10 mouse cellular contexts compared by ENCODE assay signal in the genomic region with DNA sequence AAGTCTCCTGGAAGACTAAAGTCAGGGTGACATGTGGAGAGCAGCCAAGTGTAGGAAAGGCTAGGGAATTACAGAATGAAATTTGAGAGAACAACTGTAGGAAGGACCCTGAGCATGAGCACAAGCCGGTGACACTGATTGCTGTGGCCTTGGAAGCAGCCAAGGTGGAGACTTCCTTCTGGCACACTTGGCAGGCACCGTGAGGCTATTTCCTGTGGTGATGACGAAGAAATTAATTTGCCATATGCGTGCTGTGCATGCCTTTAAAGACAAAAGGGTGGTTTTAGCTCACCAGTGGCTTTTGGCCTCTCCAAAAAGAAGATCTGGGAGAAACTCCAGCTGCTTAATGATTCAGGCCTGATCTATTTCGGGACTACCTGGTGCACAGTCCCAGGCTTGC. TPM values are rescaled to one million over a fixed set of nuclear protein-coding genes. Genes with fewer than 3 reads are reported as not detected.
DNase-seq lines count a peak whose midpoint lies in the region; ATAC-seq and TF ChIP-seq lines count a peak whose summit lies in the region.
"Had no signal": no experiment of that assay in that cellular context is flagged by ENCODE, and none has a peak within 500 bp of the region (broad histone marks: within the 10 kb centered on the region; RNA-seq: fewer than 3 reads in every experiment).

No protein-coding gene starts in this region.

- no peak overlapping the region for H3K9ac ChIP-seq in heart, embryonic 12.5 days
- H3K9ac ChIP-seq in lung, embryonic 14.5 days: no peak overlapping the region
- no peak overlapping the region for H3K9ac ChIP-seq in limb, embryonic 15.5 days
- H3K9ac ChIP-seq: liver, embryonic 14.5 days had no signal

- 59% methylated on average over 5 of the region's 5 CpGs for WGBS in heart, embryonic 12.5 days
- WGBS in lung, embryonic 14.5 days: 50% methylated on average over 5 of the region's 5 CpGs
- whole genome bisulfite sequencing in limb, embryonic 15.5 days: 45% methylated on average over 5 of the region's 5 CpGs

- no peak for TF ChIP-seq CTCF in lung, embryonic 14.5 days (IDR thresholded peaks at IDR 0.05; ENCODE audit: low read depth)

- no peaks in the 10 kb centered on the region for H3K36me3 ChIP-seq in heart, embryonic 12.5 days
- H3K36me3 ChIP-seq in lung, embryonic 14.5 days (ENCODE audit: insufficient read depth): no peaks in the 10 kb centered on the region
- H3K36me3 ChIP-seq in limb, embryonic 15.5 days: no peaks in the 10 kb centered on the region
- H3K36me3 ChIP-seq: midbrain, embryonic 10.5 days had no signal

- peak; percentile 98 for DNase-seq in heart, adult 11 months
- peak; percentile 60 for DNase-seq in lung, embryonic 14.5 days
- no peak for DNase-seq in lung, postnatal 14 days
- peak; percentile 72 to 85 for DNase-seq in heart, adult 9 months (ENCODE audit: low spot score in 2 of 2)
- DNase-seq in embryo, embryonic 9.5 days (ENCODE audit: extremely low spot score): no peak

- H3K4me3 ChIP-seq in heart, embryonic 12.5 days: no peak overlapping the region
- no peak overlapping the region for H3K4me3 ChIP-seq in lung, embryonic 14.5 days (ENCODE audit: low read depth, low read length)
- H3K4me3 ChIP-seq in limb, embryonic 15.5 days: no peak overlapping the region
- H3K4me3 ChIP-seq: midbrain, embryonic 10.5 days had no signal

- H3K4me1 ChIP-seq in heart, embryonic 12.5 days (replicated peaks): peaks cover 17% of the 10 kb centered on the region
- peaks cover 7% of the 10 kb centered on the region; the same call in 1 of the 2 replicates for H3K4me1 ChIP-seq in lung, embryonic 14.5 days (ENCODE audit: insufficient read depth)
- H3K4me1 ChIP-seq in limb, embryonic 15.5 days: 0 out of 2 replicates have a peak, but pooled peaks cover 6% of the 10 kb centered on the region

- H3K27ac ChIP-seq in heart, embryonic 12.5 days (ENCODE audit: poor library complexity, severe bottlenecking): no peak overlapping the region
- no peak overlapping the region; the same call in 1 of the 2 replicates for H3K27ac ChIP-seq in lung, embryonic 14.5 days (ENCODE audit: low read depth)
- peak overlapping the region; percentile 8; the same call in 1 of the 2 replicates for H3K27ac ChIP-seq in limb, embryonic 15.5 days
- H3K27ac ChIP-seq: liver, embryonic 14.5 days; midbrain, embryonic 10.5 days had no signal

- ATAC-seq in heart, embryonic 12.5 days (ENCODE audit: insufficient number of reproducible peaks, low FRiP score): no peak
- ATAC-seq in lung, embryonic 14.5 days (ENCODE audit: insufficient read depth): peak; percentile 47; the same call in 1 of the 2 replicates
- ATAC-seq in limb, embryonic 15.5 days (ENCODE audit: insufficient number of reproducible peaks, low FRiP score, low TSS enrichment, low read depth): no peak
- ATAC-seq: forebrain, embryonic 14.5 days had no signal

- H3K9me3 ChIP-seq in heart, embryonic 12.5 days (replicated peaks): 0 out of 2 replicates have a peak, but pooled peaks cover 3% of the 10 kb centered on the region
- H3K9me3 ChIP-seq in lung, embryonic 14.5 days (ENCODE audit: low read depth, low read length): no peaks in the 10 kb centered on the region
- no peaks in the 10 kb centered on the region for H3K9me3 ChIP-seq in limb, embryonic 15.5 days
- H3K9me3 ChIP-seq: midbrain, embryonic 10.5 days had no signal

- H3K27me3 ChIP-seq in heart, embryonic 12.5 days (replicated peaks): no peaks in the 10 kb centered on the region
- no peaks in the 10 kb centered on the region for H3K27me3 ChIP-seq in lung, embryonic 14.5 days (ENCODE audit: insufficient read depth, low read length)
- H3K27me3 ChIP-seq in limb, embryonic 15.5 days: no peaks in the 10 kb centered on the region

- no peak overlapping the region for H3K4me2 ChIP-seq in heart, embryonic 12.5 days
- H3K4me2 ChIP-seq in lung, embryonic 14.5 days: no peak overlapping the region
- H3K4me2 ChIP-seq in limb, embryonic 15.5 days: no peak overlapping the region

RNA-seq across cellular contexts. Expression of a gene that starts 55.4 kb away (rescaled TPM):
- polyA plus RNA-seq in heart, embryonic 12.5 days (2016; fragmentation: Nextera tagmentation; extraction: Ambion mirVana): 3.9 and 4.0 TPM in 2 replicates
- 5.2 and 5.4 TPM in 2 replicates for polyA plus RNA-seq in lung, embryonic 14.5 days (2014; fragmentation: Nextera tagmentation; extraction: Ambion mirVana)
- 5.7 and 6.1 TPM in 2 replicates for polyA plus RNA-seq in limb, embryonic 15.5 days (2015; fragmentation: Nextera tagmentation; extraction: Ambion mirVana)

Comparison
In these comparisons a context has a peak if more than half of its experiments do, and no peak if none do; other contexts are left out.
1. DNase-seq: peak in heart, adult 11 months (single experiment), lung, embryonic 14.5 days (single experiment) and heart, adult 9 months (2 of 2); none in lung, postnatal 14 days (single experiment) and embryo, embryonic 9.5 days (single experiment).